Mouse (Mus musculus): ENCODE measurements at regions not wholly inside any gene's neighbourhood (a gene's known extent, or its start where the extent isn't known, plus 50 kb on each side); places are given as distances from the start of the nearest gene placed in this dataset.
A peak's percentile ranks its signal among the peaks of the same experiment; 100 is the strongest.

DNA sequence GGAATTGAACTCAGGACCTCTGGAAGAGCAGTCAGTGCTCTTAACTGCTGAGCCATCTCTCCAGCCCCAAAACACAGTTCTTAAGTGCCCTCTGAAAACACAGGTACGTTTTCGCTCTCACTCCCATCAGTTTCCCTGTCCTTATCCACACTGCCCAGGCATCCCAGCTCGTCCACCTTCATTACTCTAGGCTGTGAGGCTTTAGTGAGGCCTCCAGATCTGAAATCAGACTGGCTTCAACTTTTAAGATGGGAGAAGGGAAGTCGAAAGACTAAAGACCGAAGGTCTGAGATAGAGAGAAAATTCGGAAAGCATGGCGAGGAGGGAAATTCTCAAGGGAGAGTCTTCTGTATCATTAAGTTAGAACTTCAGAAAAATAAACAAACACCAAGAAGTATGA is 54.8 kb upstream of the Tet2 start:
- no peak for ATAC-seq (replicated peaks; ENCODE audit: insufficient number of reproducible peaks, low FRiP score, low TSS enrichment, poor library complexity, severe bottlenecking)

DNA sequence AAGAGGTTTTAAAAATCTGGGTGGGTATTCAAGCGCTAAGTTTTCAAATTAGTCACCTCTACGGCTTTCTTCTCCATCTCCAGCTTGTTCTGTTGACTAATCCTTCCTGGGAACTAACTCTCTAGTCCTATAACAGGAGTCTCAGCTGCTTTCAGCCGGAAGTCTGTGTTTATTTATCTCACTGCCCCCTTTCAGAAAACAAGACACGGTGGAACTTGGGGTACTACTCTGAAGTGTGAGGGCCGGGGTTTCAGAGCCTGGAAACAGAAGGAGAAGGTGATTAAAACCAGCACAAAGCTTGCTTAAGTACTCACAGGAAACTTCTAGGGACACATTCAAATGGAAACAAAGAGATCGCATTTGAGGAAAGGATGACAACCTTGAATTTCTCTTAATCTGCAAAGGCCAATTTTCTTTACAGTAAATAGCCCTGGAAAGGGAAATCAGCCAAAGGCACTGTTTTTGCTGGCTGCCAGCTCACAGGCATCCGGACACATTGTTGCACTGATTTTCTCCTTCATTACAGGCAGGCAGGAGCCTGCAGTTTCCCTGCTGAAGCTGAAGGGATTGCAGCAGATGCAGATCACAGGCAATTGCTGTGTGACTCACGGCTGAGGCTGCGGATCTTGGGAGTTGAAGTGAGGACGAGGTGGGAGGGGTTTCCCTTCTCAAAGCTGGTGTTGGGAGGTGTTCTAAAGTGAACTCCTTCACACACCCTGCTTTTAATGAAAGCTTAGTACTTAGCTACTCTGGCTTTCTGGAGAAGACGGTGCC is 55.7 kb upstream of the Tet2 start:
- ATAC-seq (replicated peaks; ENCODE audit: insufficient number of reproducible peaks, low FRiP score, low TSS enrichment, poor library complexity, severe bottlenecking), result no peak

DNA sequence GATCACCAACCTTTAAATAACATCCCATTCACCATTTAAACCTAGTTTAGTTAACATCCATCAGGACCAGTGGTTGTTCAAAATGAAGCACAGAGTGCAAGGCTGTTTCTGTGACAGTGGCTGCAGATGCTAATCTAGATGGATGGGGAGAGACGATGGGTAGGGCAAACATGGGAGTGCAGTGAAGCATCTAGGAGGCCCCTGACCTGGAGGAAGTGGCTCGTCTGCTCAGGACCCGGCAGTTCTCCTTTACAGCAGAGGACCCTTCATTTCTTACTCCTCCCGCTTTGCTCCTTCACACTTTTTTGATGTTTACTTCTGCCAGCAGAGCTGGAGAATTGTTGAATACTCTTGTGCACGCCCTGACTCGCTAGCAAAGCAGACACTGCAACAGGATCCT is 60.5 kb upstream of the Tet2 start:
- no peak for ATAC-seq (replicated peaks; ENCODE audit: insufficient number of reproducible peaks, low FRiP score, low TSS enrichment, poor library complexity, severe bottlenecking)

DNA sequence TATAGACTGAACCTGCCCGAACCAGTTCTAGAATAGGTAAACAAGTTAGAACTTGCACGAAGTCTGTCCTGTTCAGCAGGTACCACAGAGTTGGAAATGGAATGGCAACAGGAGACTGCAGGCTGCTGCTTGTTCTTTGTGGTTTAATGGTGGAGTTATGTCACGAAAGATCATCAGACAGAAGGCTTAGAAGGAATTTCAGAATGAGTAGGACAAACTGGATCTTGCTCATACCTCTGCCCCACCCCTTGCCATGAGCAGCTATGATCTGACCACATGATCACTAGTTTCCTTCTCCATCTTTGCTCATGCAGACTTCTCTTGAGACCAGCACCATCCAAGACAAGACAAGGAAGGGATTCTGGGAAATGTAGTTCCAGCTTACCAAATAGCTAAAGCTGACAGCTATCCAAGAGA is 63.9 kb upstream of the Tet2 start:
- no peak for ATAC-seq (replicated peaks; ENCODE audit: insufficient number of reproducible peaks, low FRiP score, low TSS enrichment, poor library complexity, severe bottlenecking)

DNA sequence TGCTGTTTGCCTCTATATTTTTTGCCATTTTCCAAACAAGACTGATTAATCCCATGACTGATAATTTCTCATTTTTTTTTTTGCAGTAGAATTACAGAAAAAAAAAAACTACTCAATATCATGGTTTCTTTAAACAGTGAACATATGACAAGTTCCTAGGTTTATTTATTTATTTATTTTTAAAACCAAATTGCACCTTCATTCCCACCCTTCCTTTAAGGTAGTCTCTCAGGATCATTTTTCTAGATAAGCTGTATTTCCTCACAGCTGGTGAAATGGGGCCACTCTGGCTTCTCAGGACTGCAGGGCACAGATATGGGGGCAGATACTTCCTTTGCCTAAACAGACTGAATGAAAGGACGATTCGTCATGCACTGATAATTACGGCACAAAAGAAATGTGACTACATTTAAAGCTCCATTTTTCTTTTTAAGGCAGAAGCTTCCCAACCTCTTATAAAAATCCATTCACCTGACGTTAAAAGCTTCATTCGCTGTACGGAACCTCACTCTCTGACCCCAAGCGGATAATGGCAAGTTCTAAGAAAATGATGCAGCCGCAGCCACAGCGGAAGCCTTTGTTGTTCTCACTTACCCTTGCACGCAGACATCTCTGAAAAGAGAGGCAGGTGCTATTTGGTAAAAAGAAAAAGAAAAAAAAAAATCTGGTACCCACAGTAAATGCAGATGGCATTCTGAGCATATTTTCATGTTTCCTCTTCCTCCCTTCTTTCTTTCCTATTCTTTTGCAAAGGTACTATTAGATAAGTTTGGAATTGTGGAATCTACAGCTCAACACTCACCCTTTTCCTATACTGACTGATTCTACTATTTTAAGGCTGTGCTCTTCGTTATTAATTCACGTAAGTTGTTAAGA is 69.1 kb upstream of the Tet2 start:
- ATAC-seq (replicated peaks; ENCODE audit: insufficient number of reproducible peaks, low FRiP score, low TSS enrichment, poor library complexity, severe bottlenecking), result no peak

DNA sequence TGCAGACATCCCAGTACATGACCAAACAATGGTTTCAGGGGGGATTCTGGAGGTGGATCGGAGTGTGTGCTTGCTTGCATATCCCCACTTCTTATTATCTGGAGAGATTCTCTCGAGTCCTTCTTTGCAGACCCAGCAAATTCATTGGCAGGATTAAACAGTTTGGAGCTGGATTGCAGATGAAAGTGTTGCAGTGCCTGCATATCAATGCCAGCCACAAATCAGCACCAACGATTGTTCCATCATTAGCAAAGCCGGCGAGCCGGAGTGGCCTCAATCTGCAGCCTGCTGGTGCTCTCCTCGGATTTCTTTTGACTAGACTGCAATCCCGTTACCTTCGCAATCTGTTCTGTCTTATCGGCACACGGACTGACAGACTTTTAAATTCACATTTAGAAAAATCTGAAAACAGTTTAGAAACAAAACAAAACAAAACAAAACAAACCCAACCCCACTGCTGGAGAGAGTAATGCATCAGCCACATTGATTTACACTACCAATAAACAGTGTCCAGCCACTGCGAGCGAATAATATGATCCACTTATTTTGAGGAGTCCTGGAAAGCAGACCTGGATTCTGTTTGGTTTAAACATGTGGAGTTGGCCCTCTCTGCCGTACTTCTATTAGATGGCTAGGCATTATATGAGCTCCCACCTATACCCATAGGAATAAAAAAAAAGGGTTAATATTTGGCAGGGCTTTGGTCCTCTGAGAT is 69.9 kb upstream of the Tet2 start:
- no peak for ATAC-seq (replicated peaks; ENCODE audit: insufficient number of reproducible peaks, low FRiP score, low TSS enrichment, poor library complexity, severe bottlenecking)

DNA sequence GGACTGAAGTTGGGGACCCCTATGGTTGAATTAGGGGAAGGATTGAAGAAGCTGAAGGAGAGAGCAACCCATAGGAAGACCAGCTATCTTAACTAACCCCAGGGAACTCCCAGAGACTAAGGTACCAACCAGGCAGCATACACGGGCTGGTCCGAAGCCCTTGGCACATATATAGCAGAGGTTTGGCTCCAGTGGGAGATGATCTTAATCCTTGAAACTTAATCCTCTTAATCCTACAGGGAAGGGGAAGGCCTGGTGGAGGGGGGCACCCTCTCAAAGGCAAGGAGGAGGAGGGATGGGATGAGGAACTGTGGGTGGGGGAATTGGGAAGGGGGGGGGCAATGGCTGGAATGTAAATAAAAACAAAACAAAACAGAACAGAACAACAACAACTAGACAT is 72.1 kb upstream of the Tet2 start:
- ATAC-seq (replicated peaks; ENCODE audit: insufficient number of reproducible peaks, low FRiP score, low TSS enrichment, poor library complexity, severe bottlenecking), result no peak

DNA sequence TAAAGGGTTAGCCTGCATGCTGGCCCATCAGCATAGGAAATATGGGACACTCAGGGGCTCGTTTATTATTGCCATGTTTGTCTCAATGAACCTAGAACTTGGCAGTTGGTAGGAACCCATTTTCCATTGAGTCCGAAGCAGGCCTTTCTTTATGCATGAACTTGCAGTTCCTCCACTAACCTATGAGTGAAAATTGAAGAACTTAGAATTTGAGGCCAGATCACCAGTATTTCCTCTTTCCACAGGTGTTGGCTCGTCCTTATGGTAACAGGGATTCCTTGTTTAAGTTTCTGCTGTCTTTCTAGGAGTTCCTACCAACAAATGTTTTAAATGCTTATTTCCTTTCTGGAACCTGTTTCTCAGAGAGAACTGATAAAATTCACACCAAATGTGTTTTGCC is 73.6 kb upstream of the Tet2 start:
- ATAC-seq (replicated peaks; ENCODE audit: insufficient number of reproducible peaks, low FRiP score, low TSS enrichment, poor library complexity, severe bottlenecking), result peak; percentile 55; the same call in 1 of the 2 replicates

DNA sequence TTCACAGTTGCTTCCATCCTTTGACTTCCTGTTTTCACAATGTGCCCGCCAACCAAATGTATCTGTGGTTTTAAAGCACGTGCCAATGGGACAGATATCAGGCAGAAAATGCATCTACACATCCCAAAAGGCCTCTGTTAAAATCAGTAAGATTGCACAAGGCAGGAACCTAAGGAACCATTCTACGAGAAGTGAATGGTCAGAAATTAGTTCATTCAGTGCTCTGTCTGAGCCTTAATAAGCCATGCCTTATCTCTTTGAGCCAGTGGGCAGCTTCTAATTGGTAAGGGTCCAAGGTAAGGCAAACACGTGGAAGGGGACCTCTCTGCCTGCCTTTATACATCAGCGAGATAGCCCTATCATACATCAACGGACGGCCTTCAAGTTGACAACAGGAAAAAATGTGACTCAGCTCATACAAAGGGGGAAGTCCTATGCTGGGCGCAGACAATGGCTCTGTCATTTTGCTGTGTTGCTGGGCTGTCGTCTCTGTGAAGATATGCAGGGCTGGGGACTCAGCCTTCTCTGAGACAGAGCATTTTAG is 78.3 kb upstream of the Tet2 start:
- peak; percentile 64 for ATAC-seq (replicated peaks; ENCODE audit: insufficient number of reproducible peaks, low FRiP score, low TSS enrichment, poor library complexity, severe bottlenecking)

DNA sequence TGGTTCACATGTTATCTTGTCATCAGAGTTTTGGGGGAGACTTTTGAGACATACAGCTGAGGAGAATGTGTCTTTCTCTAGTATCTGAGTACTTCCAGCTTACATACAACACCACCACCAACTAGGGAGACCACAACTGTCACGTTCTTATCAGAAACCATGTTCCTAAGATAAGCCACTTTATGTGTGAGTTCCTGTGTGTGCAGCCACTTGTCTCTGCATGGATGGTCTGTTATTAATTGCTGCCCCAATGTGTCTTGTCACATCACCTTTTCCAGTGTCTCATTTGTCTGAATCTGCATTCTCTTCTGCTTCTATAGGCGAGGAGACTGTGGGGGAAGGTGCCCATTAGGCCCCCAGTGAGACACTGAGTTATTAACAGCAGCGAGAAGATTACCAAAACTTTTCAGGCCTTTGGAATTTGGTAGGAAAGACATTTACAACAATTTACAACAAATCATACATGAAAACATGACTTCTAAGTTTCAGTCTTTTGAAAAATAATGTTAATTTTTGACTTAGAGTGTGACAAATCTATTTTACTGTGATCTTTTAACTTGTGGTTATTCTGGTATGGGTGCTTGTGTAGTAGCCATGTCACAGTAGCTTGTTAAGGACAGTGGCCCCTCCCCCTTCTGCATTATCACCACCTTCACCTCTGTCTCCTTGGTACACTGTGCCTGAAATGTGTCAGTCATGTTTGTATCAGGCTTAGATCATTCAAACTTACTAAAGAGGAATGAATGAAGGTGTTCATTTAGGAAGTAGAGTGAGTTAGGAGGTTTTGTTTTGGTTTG is 79.3 kb upstream of the Tet2 start:
- ATAC-seq (replicated peaks; ENCODE audit: insufficient number of reproducible peaks, low FRiP score, low TSS enrichment, poor library complexity, severe bottlenecking), result no peak

DNA sequence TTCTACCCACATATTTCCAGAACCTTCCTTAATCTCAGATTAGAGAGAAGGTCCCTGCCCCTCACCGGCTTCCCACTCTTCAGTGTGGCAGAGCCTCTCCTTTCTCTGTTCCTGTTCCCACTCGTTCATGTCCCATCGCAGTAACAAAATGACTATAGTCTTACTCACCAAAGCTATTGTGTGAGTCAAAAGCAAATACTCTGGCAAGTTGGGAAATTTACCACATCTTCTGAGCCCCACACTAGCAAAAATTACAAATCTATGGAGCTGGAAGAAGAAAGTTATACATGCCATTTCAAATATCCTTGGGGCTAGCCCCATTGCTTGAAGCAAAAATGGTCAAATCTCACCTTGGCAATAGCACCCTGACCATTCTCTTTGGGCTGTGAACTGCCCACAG is 80.1 kb upstream of the Tet2 start:
- ATAC-seq (replicated peaks; ENCODE audit: insufficient number of reproducible peaks, low FRiP score, low TSS enrichment, poor library complexity, severe bottlenecking), result no peak

DNA sequence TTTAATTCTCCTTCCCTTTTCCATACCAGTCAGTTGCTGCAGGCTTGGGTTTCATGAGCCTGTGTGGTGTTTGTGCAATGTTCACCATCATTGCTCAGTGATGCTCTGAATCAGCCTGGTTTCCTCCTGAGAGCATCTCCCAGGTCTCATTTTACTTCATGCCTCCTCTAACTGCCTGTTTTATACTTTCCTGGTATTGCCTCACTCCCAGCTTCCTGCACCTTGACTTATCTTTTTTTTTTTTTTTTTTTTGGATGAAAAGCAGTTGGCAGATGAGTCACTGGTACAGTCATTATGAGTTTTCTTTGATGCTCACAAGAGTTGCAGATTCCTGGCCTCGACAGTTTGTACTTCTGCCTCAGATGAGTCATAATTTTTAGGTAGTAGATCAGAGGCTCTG is 81.5 kb upstream of the Tet2 start:
- ATAC-seq (replicated peaks; ENCODE audit: insufficient number of reproducible peaks, low FRiP score, low TSS enrichment, poor library complexity, severe bottlenecking), result peak; percentile 65

DNA sequence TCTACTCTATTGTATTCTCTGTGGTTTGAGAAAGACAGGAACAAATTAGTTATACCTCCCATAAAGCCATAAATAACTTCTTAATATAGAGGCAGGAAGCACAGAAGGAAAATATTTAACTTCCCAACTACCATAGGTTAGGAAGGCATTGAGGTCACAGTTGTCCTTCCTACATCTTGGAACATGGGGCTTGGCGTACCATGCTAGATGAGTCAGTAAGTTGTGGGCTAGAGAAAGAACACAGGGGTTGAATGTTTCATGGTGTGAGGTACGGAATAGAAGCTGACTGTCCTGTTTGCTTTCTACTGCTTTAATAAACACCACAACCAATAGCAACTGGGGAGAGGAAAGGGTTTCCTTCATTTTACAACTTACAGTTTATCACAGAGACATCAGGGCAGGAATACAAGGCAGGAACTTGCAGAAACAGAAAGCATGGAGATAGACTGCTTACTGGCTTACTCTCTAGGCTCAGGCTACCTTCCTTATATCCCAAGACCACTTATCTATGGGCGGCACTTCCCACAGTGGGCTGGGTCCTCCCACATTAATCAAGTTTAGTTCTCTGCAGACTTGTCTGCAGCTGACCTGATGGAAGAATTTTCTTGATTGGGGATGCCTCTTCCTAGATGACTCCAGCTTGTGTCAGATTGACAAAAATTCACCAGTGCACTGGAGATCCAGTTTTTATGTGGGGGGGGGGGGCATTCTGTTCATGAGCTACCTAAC is 82.3 kb upstream of the Tet2 start:
- ATAC-seq (replicated peaks; ENCODE audit: insufficient number of reproducible peaks, low FRiP score, low TSS enrichment, poor library complexity, severe bottlenecking), result no peak

DNA sequence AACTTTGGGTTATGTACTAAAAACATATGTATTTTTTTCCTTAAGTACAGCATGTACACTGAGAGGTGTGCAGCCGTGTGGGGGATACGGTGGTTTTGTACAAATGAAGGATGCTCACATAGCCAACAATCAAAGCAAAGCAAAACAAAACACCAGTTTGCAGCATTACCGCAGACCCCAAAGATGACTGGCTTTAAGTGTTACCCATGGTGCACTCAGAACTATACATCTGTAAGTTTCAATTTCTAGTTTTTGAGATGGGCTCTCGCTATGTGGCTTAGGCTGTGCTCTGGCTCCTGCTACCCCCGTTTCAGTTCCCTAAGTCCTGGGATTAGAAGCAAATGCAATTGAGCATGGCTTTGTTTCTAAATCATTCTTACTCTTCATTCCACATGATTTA is 89.4 kb upstream of the Tet2 start:
- no peak for ATAC-seq (replicated peaks; ENCODE audit: insufficient number of reproducible peaks, low FRiP score, low TSS enrichment, poor library complexity, severe bottlenecking)

DNA sequence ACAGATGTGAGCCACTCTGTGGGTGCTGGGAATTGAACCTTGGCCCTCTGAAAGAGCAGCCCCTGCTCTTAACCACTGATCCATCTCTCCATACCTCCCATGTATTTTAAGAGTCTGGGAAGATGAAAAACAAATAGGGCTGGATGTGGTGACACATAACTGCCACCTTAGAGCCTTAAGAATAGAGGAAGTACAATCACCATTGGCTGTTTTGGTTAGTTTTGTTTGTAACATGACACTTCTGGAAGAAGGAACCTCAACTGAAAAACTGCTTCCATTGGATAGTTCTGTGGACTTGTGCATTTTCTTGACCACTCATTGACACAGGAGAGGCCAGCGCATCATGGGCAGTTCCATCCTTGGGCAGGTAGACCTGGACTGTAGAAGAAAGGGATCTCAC is 100.7 kb upstream of the Tet2 start:
- peak; percentile 50; the same call in 1 of the 2 replicates for ATAC-seq (replicated peaks; ENCODE audit: insufficient number of reproducible peaks, low FRiP score, low TSS enrichment, poor library complexity, severe bottlenecking)

DNA sequence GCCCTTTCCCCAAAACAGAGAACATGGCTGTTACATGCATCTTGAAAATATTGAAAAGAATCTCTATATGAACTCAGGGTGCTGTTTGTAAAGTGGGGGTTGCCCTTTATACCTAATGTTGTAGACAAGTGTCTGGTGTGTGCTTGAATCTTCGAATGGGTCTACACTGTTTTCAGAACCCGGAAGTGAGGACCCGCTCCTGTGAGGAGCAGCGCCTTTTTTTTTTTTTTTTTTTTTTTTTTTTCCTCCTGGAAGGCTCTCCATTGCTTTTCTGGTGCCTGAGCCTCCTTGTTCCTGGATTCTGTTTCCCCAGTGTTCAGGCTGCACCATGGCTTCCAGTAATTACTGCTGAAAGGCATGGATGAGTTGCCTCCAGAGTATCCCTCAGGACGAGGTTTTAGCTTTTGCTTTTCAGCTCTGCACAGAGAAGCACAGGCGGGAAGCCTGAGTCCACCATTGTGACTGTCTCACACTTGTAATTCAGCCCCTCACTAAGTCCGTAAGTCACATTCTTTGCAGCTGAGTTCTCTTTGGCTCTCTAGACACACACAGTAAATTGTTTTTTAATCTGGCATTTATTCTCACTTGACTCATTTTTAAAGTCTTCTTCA is 101.6 kb upstream of the Tet2 start:
- no peak for ATAC-seq (replicated peaks; ENCODE audit: insufficient number of reproducible peaks, low FRiP score, low TSS enrichment, poor library complexity, severe bottlenecking)

DNA sequence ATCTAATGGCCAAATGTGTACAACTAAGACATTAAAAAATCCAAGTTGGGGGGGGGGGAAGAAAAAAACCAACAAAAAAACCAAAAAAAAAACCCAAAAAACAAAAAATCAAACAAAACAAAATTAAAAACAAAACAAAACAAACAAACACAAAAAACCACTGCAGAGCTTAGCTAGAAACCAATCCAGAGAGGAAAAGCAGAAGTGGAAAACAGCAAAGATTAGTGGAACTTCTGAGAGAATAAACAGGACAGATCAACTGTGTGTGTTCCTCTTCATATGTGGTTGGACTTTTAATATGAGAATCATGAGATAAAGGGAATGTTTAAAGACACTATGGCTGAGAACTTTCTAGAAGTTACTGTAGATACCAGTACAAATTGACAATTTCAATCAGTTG is 105.1 kb upstream of the Tet2 start:
- no peak for ATAC-seq (replicated peaks; ENCODE audit: insufficient number of reproducible peaks, low FRiP score, low TSS enrichment, poor library complexity, severe bottlenecking)

Data from monocyte, adult 5-6 weeks (primary cell).